Mouse (Mus musculus) hematopoietic stem cell, adult 5-6 weeks (primary cell): ENCODE data around the gene Zfp385a. TPM values are rescaled to one million over a fixed set of nuclear protein-coding genes. Genes with fewer than 3 reads are reported as not detected.
"Not testable (repeated sequence)": the region's sequence is repeated elsewhere in the genome, so short reads cannot be mapped to it uniquely, and the experiment has no call there.

Experiments used
- ATAC-seq, 2 experiments: fragments of 125-278 bp in 1 of 2; replicated peaks in 1 of 2; 2 replicates each; pipeline ENCODE4 v1.8.0; 2016 to 2017; ENCODE audit warnings: inconsistent platforms in 2 of 2, mild to moderate bottlenecking in 2 of 2, moderate number of reproducible peaks in 2 of 2, low read depth in 1 of 2, moderate TSS enrichment in 1 of 2; ENCODE audit not compliant: low FRiP score in 2 of 2, poor library complexity in 2 of 2, severe bottlenecking in 2 of 2, insufficient read depth in 1 of 2, low TSS enrichment in 1 of 2
- total RNA-seq: library from RNA; stranded (forward); fragments of 172-1452, 232-1000 nt; gene quantifications from 2 replicates; pipeline ENCODE4 v1.2.3, GENCODE M21; 2017

The Zfp385a gene
- total RNA-seq, 1 experiment from 2014 or later: 2.7 TPM

DNA sequence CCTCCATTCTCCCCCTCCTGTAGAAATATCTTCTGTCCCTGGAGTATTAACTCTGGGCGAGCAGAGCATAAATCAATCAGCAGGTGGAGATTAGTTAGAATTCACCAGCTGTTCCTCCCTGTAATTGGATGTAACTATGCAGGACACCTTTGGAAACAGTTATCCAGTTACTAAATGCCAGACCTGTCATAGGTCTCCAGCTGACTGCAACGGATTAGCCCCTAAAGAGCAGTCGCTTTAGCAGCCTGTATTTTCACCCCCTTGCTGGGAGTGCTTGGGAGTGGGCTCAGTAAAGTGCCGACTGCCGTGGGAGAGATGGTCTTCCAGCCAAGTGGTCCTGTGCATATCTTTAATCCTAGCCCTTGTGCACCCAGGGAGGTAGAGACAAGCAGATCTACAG lies 50.3 kb downstream of the Zfp385a start:
- ATAC-seq: no peak

DNA sequence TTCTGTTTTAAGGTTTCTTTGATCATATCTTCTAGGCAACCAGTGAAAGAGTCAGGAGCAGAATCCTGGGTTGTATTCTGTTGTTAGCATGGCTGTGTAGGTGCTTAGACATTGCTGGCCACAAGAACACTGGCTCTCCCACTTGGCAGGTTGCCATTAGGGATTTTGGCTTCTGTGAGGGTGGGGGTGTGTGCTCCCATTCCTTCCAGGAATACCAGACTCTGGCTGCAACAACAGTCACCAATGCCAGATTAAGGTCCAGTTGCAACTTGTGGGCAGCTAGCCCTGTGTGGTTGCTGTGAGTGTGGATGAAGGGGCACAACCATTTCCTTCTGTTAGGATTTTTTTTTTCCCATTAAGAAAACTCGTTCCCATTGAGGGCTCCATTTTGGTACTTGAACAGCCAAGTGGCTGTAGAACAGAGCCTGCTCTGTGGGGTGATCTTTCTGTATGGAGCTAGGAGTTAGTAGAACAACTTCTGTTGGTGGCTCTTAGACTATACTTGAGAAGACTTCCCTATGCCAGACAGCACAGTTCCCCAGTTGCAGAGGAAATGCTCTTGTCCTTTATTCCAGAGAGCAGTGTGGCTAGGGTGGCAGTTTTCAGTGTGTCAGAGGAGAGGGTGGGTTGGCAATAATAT lies 54.0 kb downstream of the Zfp385a start:
- ATAC-seq: no peak

DNA sequence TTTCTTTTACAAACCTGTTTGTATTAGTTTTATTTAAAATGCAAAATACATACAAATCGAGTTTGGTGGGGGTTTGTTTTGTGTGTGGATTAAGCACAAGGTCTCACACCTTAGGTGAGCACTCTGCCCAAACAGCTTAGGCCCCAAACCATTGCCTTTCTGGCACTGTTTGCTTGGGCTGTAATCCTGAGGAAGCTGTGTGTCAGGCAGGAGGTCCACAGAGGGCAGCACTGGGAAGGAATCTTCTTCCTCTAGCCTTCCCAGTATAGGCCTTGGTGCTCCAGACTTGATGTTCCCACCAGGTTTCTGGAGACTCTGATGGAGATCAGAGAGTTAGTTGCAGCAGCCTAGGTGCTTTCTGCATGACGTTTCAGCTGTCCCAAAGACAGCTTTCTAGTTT lies 55.2 kb downstream of the Zfp385a start:
- ATAC-seq: no peak

DNA sequence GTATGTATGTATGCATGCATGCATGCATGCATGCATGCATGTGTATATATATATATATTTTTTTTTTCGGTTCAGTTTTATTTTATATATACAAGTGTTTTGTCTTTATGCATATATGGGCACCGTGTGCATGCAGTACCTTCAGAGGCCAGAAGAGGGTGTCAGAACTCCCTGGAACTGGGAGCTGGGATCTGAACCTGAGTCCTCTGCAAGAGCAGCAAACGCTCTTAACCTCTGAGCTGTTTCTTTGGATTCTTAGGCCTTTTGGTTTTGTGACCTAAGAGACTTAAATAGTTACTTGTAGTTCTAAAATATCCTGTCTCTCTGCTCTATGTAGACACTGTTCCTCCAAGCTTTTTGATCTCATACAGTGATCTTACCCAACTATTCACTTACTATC lies 55.8 kb downstream of the Zfp385a start:
- ATAC-seq: peak in 1 of 2 experiments; percentile 49; a peak in 1 of 4 replicates

DNA sequence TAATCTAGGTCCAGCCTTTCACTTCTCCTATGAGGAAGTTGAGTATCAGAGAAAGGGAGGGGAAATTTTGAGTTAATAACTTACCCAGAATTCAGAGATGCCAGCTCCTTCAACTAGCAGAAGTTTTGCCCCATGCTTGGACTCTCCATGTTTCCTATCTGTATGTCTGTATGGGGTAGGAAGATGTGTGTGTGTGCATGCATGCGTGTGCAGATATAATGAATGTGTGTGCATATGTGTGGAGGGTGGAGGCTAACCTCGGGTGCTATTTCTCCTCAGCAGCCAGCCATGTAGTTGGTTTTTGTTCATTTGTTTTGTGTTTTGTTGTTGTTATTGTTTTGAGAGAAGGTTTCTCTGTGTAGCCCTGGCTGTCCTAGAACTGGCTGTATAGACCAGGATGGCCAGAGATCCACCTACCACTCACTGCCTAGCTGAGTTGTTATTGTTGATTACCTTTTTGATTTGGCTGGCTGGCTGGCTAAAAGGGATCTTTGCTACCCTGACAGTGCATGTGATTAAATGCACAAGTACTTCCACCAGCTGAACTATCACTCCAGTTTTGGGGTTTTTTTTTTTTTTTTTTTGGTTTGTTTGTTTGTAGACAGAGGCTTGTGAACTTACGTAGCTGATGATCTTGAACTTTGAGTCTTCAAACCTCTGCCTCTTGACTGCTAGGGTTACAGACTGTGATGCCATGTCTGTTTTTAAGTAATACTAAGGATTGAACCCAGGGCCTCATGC lies 58.3 kb downstream of the Zfp385a start:
- ATAC-seq: no peak

DNA sequence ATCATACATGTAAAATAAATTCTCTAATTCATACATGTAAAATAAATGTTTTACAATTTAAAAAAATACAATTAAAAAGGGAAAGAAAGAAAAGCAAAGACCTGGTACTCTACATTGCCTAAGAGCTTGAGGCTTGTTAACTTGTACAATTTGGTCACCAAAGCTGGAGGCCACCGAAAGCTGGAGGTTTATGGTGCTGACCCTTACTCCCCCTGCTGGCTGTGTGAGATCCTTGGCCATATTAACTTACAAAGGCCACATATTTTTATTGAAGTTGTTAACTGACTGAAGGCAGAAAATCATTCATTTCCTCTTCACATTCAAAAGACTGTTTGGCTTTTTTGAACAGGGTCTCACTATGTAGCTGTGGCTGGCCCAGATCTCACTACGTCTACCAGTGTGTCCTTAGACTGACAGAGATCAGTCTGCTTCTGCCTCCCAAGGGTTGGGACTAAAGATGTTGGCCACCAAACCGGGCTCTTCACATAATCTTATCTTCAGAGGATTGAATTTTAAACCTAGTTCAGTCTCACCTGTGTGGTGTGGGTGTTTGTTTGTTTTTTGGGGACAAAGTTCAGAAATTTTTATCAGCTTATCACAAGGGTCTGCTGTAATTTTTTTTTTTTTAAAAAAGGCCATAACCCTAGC lies 59.0 kb downstream of the Zfp385a start:
- peak; percentile 82 to 89 for ATAC-seq

DNA sequence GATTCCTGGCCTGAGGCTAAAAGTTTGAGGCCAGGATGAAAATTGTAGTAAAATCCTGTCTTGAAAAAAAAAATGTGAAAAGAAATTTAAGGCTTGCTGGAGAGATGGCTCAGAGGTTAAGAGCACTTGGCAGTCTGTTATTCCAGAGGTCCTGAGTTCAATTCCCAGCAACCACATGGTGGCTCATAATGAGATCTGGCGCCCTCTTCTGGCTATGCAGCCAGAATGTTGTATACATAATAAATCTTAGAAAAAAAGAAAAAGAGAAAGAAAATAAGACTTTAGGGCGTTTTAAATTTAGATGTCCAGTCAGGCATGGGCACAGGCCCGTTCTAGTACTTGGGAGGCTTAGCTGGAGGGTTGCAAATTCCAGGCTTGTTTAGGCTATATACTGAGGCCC lies 60.1 kb downstream of the Zfp385a start:
- ATAC-seq: no peak

DNA sequence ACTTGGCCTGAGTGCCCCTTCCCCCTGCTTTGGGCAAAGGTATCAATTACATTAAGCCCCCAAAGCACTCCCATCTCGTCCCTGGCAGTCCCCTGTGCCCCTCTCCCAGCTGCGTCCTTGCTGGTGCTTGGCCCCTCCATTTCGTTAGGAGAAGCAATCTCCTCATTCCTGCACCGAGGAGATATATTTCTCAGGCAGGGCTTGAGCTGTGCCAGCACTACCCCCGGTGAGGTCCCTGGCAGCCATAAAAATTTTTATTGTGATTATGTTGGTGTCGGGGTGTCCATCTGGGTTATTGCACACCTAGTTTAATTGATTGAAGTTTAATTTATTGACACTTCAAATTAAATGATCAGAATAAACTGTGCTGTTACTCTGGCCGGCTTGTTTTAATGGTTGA lies 61.9 kb downstream of the Zfp385a start:
- no peak for ATAC-seq

DNA sequence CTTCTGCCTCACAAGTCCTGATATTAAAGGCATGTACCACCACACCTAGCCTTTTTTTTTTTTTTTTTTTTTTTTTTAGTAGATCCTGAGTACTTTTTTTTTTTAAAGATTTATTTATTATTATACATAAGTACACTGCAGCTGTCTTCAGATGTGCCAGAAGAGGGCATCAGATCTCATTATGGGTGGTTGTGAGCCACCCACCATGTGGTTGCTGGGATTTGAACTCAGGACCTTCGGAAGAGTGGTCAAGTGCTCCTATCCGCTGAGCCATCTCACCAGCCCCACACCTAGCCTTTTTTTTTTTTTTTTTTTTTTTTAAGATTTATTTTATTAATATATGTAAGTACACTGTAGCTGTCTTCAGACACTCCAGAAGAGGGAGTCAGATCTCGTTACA lies 64.0 kb downstream of the Zfp385a start:
- ATAC-seq: not testable (repeated sequence)

DNA sequence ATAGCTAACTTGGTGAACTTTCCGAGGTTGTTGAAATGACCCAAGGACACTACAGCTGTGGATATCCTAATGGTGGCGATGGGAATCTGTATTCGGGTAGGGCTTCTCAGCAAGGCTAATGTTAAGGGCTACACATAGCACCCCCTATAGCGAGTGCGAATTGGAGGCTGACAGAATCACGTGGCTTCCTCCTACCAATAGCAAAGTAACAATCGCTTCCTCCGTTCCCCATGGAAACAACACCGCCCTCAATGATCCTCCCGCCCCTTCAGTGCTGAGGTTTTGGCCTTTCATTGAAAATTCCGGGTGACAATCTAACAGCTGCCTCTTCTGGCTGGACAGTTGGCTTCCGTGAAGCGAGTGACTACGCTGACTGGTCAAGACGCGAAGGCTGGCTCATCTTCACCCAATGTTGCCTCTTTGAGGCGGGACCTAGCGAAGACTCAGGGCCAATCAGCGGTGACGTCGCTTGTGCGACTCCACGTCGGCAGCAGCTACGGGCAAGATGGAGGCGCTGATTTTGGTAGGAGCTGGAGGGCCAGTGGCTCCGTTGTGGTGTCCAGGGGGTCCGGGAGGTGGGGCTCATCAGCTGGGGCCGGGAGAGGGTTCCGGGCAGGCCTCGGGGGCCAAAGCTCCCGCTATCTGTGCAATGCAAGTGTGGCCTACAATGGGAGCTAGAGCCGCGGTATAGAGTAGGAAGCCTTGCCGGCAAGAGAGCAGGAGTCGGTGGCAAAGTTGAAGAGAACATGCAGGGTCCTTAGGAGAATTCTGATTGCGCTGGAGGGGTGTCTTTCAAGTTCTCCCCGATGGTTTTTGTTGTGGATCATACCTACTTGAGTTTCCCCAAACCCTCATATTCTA lies 67.2 kb downstream of the Zfp385a start, which contains the start of gene Copz1:
Copz1 (plus strand) TSS at position 296 of the 861 bp plus-strand sequence.
- ATAC-seq: peak; percentile 98 to 99

DNA sequence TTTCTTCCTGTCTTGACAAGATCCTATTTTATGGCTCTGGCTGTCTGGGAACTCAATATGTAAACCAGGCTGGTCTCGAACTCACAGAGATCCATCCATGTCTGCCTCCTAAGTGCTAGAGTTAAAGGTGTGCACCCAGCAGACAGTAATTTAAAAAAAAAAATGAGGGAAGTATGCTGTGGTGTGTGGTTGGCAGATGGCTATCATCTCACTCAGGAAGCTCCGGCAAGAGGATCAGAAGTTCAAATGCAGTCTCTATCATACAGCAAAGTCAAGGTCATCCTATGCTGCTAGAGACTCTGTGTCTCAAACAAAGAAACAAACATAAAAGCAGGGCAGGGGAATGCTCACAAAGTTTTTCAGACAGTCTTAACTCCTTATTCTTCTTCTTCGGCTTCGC lies 71.0 kb downstream of the Zfp385a start:
- ATAC-seq: no peak

DNA sequence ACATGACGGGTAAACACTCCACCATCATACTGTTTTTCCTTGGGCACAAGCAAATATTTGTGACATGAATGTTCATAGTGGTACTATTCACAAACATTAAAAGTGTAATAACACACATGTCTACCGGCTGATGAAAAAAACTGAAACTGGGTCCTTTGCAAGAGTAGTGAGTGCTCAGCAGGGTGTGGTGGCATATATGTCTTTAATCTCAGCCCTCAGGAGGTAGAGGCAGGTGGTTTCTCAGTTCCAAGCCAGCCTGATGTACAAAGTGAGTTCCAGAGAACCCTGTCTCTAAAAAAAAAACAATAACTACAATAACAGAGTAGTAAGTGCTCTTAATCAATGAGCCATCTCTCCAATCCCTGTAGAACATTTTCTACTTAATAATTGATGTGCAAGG lies 75.1 kb downstream of the Zfp385a start:
- no peak for ATAC-seq

Other genes starting within 250 kb of the Zfp385a start
- gene Smug1, start 173.0 kb downstream of the Zfp385a start, total RNA-seq: 3.7 and 6.1 TPM in 2 replicates
- 211 and 226 TPM in 2 replicates for gene Cbx5, start 100.3 kb downstream of the Zfp385a start, total RNA-seq
- gene Hnrnpa1, start 99.7 kb downstream of the Zfp385a start, total RNA-seq: 1,381 and 2,732 TPM in 2 replicates
- gene Nfe2, start 81.7 kb downstream of the Zfp385a start, total RNA-seq: 198 and 245 TPM in 2 replicates
- 59.5 and 76.0 TPM in 2 replicates for gene Copz1, start 67.4 kb downstream of the Zfp385a start, total RNA-seq
- gene Gpr84, start 29.5 kb downstream of the Zfp385a start, total RNA-seq: 1.3 and 2.1 TPM in 2 replicates
- gene Itga5, start 26.7 kb upstream of the Zfp385a start, total RNA-seq: 10.3 and 11.7 TPM in 2 replicates
- not detected in 2 replicates for gene Gtsf1, start 90.4 kb upstream of the Zfp385a start, total RNA-seq
- not detected in 2 replicates for gene Gtsf2, start 108.4 kb upstream of the Zfp385a start, total RNA-seq
- 130 and 158 TPM in 2 replicates for gene Nckap1l, start 113.7 kb upstream of the Zfp385a start, total RNA-seq
- gene Pde1b, start 162.9 kb upstream of the Zfp385a start, total RNA-seq: 5.8 and 7.5 TPM in 2 replicates
- gene Ppp1r1a, start 197.9 kb upstream of the Zfp385a start, total RNA-seq: not detected in 2 replicates
- gene Glycam1, start 225.0 kb upstream of the Zfp385a start, total RNA-seq: not detected in 2 replicates